8 mouse cellular contexts compared by ENCODE assay signal in the genomic region with DNA sequence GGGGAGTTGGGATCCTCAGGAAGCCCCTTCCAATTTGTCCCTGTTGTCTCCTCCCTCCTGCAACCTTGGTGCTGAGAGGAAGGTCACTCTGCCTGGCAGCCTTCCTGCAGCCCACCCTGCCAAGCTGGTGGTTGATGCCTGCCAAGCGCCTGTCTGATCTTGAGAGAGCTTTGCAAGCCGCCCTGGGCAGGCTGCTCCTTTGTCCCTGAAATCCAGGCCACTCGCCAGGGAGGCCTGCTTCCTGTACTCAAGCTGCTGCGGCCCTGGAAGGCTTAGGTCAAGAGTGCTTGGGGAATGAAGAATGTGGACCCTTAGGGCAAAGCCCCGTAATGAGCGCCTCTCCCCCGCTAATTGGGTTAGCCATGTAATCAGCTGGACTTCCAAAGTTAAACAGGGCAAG. TPM values are rescaled to one million over a fixed set of nuclear protein-coding genes. Genes with fewer than 3 reads are reported as not detected.
DNase-seq lines count a peak whose midpoint lies in the region; ATAC-seq lines count a peak whose summit lies in the region.

No protein-coding gene starts in this region.

- H3K9ac ChIP-seq in hindbrain, embryonic 16.5 days (ENCODE audit: low read depth, low read length): no peak overlapping the region
- peak overlapping the region; percentile 34 for H3K9ac ChIP-seq in stomach, embryonic 16.5 days (ENCODE audit: low read length)

- H3K4me1 ChIP-seq in hindbrain, embryonic 16.5 days (ENCODE audit: control insufficient read depth, insufficient read depth, low read depth, low read length): peaks cover 21% of the 10 kb centered on the region
- peaks cover 92% of the 10 kb centered on the region for H3K4me1 ChIP-seq in midbrain, embryonic 10.5 days
- H3K4me1 ChIP-seq in stomach, embryonic 16.5 days (ENCODE audit: control insufficient read depth, insufficient read depth, low read length): peaks cover 36% of the 10 kb centered on the region

- H3K9me3 ChIP-seq in hindbrain, embryonic 16.5 days (ENCODE audit: control insufficient read depth, low read length): no peaks in the 10 kb centered on the region
- H3K9me3 ChIP-seq in midbrain, embryonic 10.5 days (replicated peaks): no peaks in the 10 kb centered on the region
- no peaks in the 10 kb centered on the region for H3K9me3 ChIP-seq in stomach, embryonic 16.5 days (replicated peaks; ENCODE audit: control insufficient read depth, low read length)

- peak overlapping the region; percentile 42; the same call in 1 of the 2 replicates for H3K27ac ChIP-seq in hindbrain, embryonic 16.5 days (ENCODE audit: low read depth, low read length)
- H3K27ac ChIP-seq in midbrain, embryonic 10.5 days (replicated peaks): peak overlapping the region; percentile 83
- peak overlapping the region; percentile 82 for H3K27ac ChIP-seq in stomach, embryonic 16.5 days (ENCODE audit: low read length)

- WGBS in hindbrain, embryonic 16.5 days: 22% methylated on average over 7 of the region's 7 CpGs
- 31% methylated on average over 7 of the region's 7 CpGs for WGBS in midbrain, embryonic 10.5 days
- WGBS in stomach, embryonic 16.5 days: 22% methylated on average over 7 of the region's 7 CpGs

- no peaks in the 10 kb centered on the region for H3K27me3 ChIP-seq in hindbrain, embryonic 16.5 days (replicated peaks; ENCODE audit: control insufficient read depth, insufficient read depth, low read length)
- H3K27me3 ChIP-seq in midbrain, embryonic 10.5 days (ENCODE audit: low read depth, poor library complexity, severe bottlenecking): no peaks in the 10 kb centered on the region
- H3K27me3 ChIP-seq in stomach, embryonic 16.5 days (ENCODE audit: control insufficient read depth, insufficient read depth, low read length): no peaks in the 10 kb centered on the region

- no peak overlapping the region for H3K4me2 ChIP-seq in hindbrain, embryonic 16.5 days (ENCODE audit: low read length)
- 0 out of 2 replicates have a peak overlapping the region, but pooled peaks have one; percentile 5 for H3K4me2 ChIP-seq in stomach, embryonic 16.5 days (ENCODE audit: low read depth, low read length)

- H3K4me3 ChIP-seq in hindbrain, embryonic 16.5 days (ENCODE audit: low read length): no peak overlapping the region
- no peak overlapping the region for H3K4me3 ChIP-seq in midbrain, embryonic 10.5 days
- H3K4me3 ChIP-seq in stomach, embryonic 16.5 days (replicated peaks; ENCODE audit: low read length): no peak overlapping the region

- ATAC-seq in hindbrain, embryonic 16.5 days: peak; percentile 89
- ATAC-seq in stomach, embryonic 16.5 days (ENCODE audit: insufficient read depth, low FRiP score): peak; percentile 22; the same call in 1 of the 2 replicates

- peak; percentile 21 for DNase-seq in adipocyte (ENCODE audit: low spot score)
- peak; percentile 88 for DNase-seq in cerebellum, adult 9-11 months
- DNase-seq in frontal cortex, postnatal 10 days (ENCODE audit: low spot score in 2 of 2): peak; percentile 57 to 67
- peak; percentile 95 for DNase-seq in left cerebral cortex, postnatal 4 days
- DNase-seq in midbrain, embryonic 10.5 days (ENCODE audit: low spot score): peak; percentile 53
- no peak for DNase-seq in c-Kit-positive CD71-positive TER-119-positive erythroid progenitor cells, embryonic 14.5 days (ENCODE audit: low spot score)

- intact Hi-C loops in left cerebral cortex, postnatal 4 days (cut with DNase I): no loop called here

- no peaks in the 10 kb centered on the region for H3K36me3 ChIP-seq in hindbrain, embryonic 16.5 days (ENCODE audit: control insufficient read depth, insufficient read depth, low read length)
- peaks cover 62% of the 10 kb centered on the region for H3K36me3 ChIP-seq in midbrain, embryonic 10.5 days
- H3K36me3 ChIP-seq in stomach, embryonic 16.5 days (ENCODE audit: control insufficient read depth, insufficient read depth, low read length): no peaks in the 10 kb centered on the region

RNA-seq across cellular contexts. Expression of gene Ccnjl, which starts 19.6 kb away (rescaled TPM):
- polyA plus RNA-seq in hindbrain, embryonic 16.5 days (2015; fragmentation: Nextera tagmentation; extraction: Ambion mirVana): 7.1 and 10.7 TPM in 2 replicates
- 1 to 10 TPM; 4.8 to 5.3 TPM for total RNA-seq in left cerebral cortex, postnatal 4 days (2021)
- 40.3 and 41.3 TPM in 2 replicates for polyA plus RNA-seq in midbrain, embryonic 10.5 days (2016; fragmentation: Nextera tagmentation; extraction: Ambion mirVana)
- polyA plus RNA-seq in stomach, embryonic 16.5 days (2015; fragmentation: Nextera tagmentation; extraction: Ambion mirVana): 9.9 and 11.0 TPM in 2 replicates

RNA-seq across cellular contexts. Expression of gene 4933415A04Rik, which starts 38.7 kb away (rescaled TPM):
- polyA plus RNA-seq in hindbrain, embryonic 16.5 days (2015; fragmentation: Nextera tagmentation; extraction: Ambion mirVana): 2.2 and 3.3 TPM in 2 replicates
- total RNA-seq in left cerebral cortex, postnatal 4 days (2021): 1 to 10 TPM; 1.7 to 2.2 TPM
- polyA plus RNA-seq in midbrain, embryonic 10.5 days (2016; fragmentation: Nextera tagmentation; extraction: Ambion mirVana): 12.1 and 14.2 TPM in 2 replicates
- polyA plus RNA-seq in stomach, embryonic 16.5 days (2015; fragmentation: Nextera tagmentation; extraction: Ambion mirVana): 3.4 and 3.5 TPM in 2 replicates

RNA-seq across cellular contexts. Expression of gene Fabp6, which starts 53.2 kb away (rescaled TPM):
- polyA plus RNA-seq in hindbrain, embryonic 16.5 days (2015; fragmentation: Nextera tagmentation; extraction: Ambion mirVana): not detected in 2 replicates
- not detected for total RNA-seq in left cerebral cortex, postnatal 4 days (2021)
- polyA plus RNA-seq in midbrain, embryonic 10.5 days (2016; fragmentation: Nextera tagmentation; extraction: Ambion mirVana): not detected in 2 replicates
- polyA plus RNA-seq in stomach, embryonic 16.5 days (2015; fragmentation: Nextera tagmentation; extraction: Ambion mirVana): 3.1 and 3.2 TPM in 2 replicates
